Mouse (Mus musculus): ENCODE results near the gene Cnpy2. TPM values are rescaled to one million over a fixed set of nuclear protein-coding genes. Genes with fewer than 3 reads are reported as not detected.
A peak's percentile ranks its signal among the peaks of the same experiment; 100 is the strongest.
"Not testable (repeated sequence)": the region's sequence is repeated elsewhere in the genome, so short reads cannot be mapped to it uniquely, and the experiment has no call there.

The Cnpy2 gene
- polyA plus RNA-seq (2015; fragmentation: Nextera tagmentation; extraction: Ambion mirVana), result 390 and 394 TPM in 2 replicates

- under 1% methylated on average over 40 of the region's 40 CpGs for WGBS
- Histone ChIP-seq H3K9me3 (no peaks in the 10 kb centered on the region), H3K4me3 (peak within 1 kb of the TSS; percentile 91), H3K9ac (peak within 1 kb of the TSS; percentile 98), H3K4me1 (peaks cover 19% of the 10 kb centered on the region), H3K27me3 (no peaks in the 10 kb centered on the region), H3K4me2 (replicated peaks) (peak within 1 kb of the TSS; percentile 94), H3K27ac (peak within 1 kb of the TSS; percentile 98), H3K36me3 (peaks cover 66% of the 10 kb centered on the region)
- ATAC-seq (ENCODE audit: low FRiP score, low read depth), result peak; percentile 95
Observed at GRCm38 (mm10) chr10:128322141-128323108, at the start of gene Cnpy2. Gene Cnpy2, plus strand, starts transcription at chr10:128322459.

GRCm38 (mm10) chr10:128272819-128273439 is 49.3 kb upstream of the Cnpy2 start:
- H3K27me3 ChIP-seq; H3K4me1 ChIP-seq; H3K4me2 ChIP-seq (replicated peaks); H3K9me3 ChIP-seq; H3K27ac ChIP-seq; H3K9ac ChIP-seq; H3K4me3 ChIP-seq; ATAC-seq (ENCODE audit: low FRiP score, low read depth); H3K36me3 ChIP-seq: not testable (repeated sequence)
- WGBS, result 85% methylated on average over 5 of the region's 7 CpGs

GRCm38 (mm10) chr10:128275374-128275773 is 46.9 kb upstream of the Cnpy2 start:
- H3K9me3 ChIP-seq; H3K27ac ChIP-seq; H3K4me3 ChIP-seq; H3K27me3 ChIP-seq; ATAC-seq (ENCODE audit: low FRiP score, low read depth); H3K9ac ChIP-seq; H3K4me2 ChIP-seq (replicated peaks); H3K4me1 ChIP-seq: not testable (repeated sequence)
- H3K36me3 ChIP-seq, result peaks cover 21% of the 10 kb centered on the region
- WGBS, result 96% methylated on average over 1 of the region's 1 CpGs

- Histone ChIP-seq H3K4me2 (replicated peaks) (no peak overlapping the region), H3K27me3 (no peaks in the 10 kb centered on the region), H3K36me3 (peaks cover 45% of the 10 kb centered on the region), H3K4me1 (no peaks in the 10 kb centered on the region), H3K4me3 (no peak overlapping the region), H3K27ac (no peak overlapping the region), H3K9me3 (no peaks in the 10 kb centered on the region), H3K9ac (no peak overlapping the region)
- ATAC-seq (ENCODE audit: low FRiP score, low read depth), result no peak
- WGBS, result 60% methylated on average over 6 of the region's 6 CpGs
Observed at GRCm38 (mm10) chr10:128278158-128278557, 44.1 kb upstream of the Cnpy2 start.

- Histone ChIP-seq H3K36me3 (peaks cover 67% of the 10 kb centered on the region), H3K27me3 (no peaks in the 10 kb centered on the region), H3K9me3 (no peaks in the 10 kb centered on the region), H3K4me3 (no peak overlapping the region), H3K4me2 (replicated peaks) (no peak overlapping the region), H3K27ac (no peak overlapping the region), H3K4me1 (no peaks in the 10 kb centered on the region), H3K9ac (no peak overlapping the region)
- 89% methylated on average over 6 of the region's 6 CpGs for WGBS
- no peak for ATAC-seq (ENCODE audit: low FRiP score, low read depth)
Observed at GRCm38 (mm10) chr10:128280943-128281342, 41.3 kb upstream of the Cnpy2 start.

GRCm38 (mm10) chr10:128281682-128282081 is 40.6 kb upstream of the Cnpy2 start:
- no peak overlapping the region for H3K27ac ChIP-seq
- H3K4me3 ChIP-seq, result no peak overlapping the region
- peaks cover 70% of the 10 kb centered on the region for H3K36me3 ChIP-seq
- no peaks in the 10 kb centered on the region for H3K4me1 ChIP-seq
- H3K27me3 ChIP-seq, result no peaks in the 10 kb centered on the region
- 91% methylated on average over 14 of the region's 14 CpGs for WGBS
- no peaks in the 10 kb centered on the region for H3K9me3 ChIP-seq
- H3K9ac ChIP-seq, result no peak overlapping the region
- ATAC-seq (ENCODE audit: low FRiP score, low read depth), result no peak
- H3K4me2 ChIP-seq (replicated peaks), result no peak overlapping the region

- no peak for ATAC-seq (ENCODE audit: low FRiP score, low read depth)
- WGBS, result 90% methylated on average over 20 of the region's 20 CpGs
- Histone ChIP-seq H3K4me2 (replicated peaks) (no peak overlapping the region), H3K9ac (no peak overlapping the region), H3K4me3 (no peak overlapping the region), H3K4me1 (no peaks in the 10 kb centered on the region), H3K27me3 (no peaks in the 10 kb centered on the region), H3K9me3 (no peaks in the 10 kb centered on the region), H3K27ac (no peak overlapping the region), H3K36me3 (peaks cover 69% of the 10 kb centered on the region)
Observed at GRCm38 (mm10) chr10:128282886-128283450, 39.3 kb upstream of the Cnpy2 start.

GRCm38 (mm10) chr10:128283604-128284579 is 38.4 kb upstream of the Cnpy2 start:
- no peak; the same call in 1 of the 2 replicates for ATAC-seq (ENCODE audit: low FRiP score, low read depth)
- no peak overlapping the region for H3K4me2 ChIP-seq (replicated peaks)
- no peaks in the 10 kb centered on the region for H3K27me3 ChIP-seq
- no peaks in the 10 kb centered on the region for H3K9me3 ChIP-seq
- H3K9ac ChIP-seq, result no peak overlapping the region
- no peak overlapping the region for H3K4me3 ChIP-seq
- peaks cover 70% of the 10 kb centered on the region for H3K36me3 ChIP-seq
- H3K4me1 ChIP-seq, result no peaks in the 10 kb centered on the region
- H3K27ac ChIP-seq, result no peak overlapping the region
- WGBS, result 63% methylated on average over 31 of the region's 31 CpGs

GRCm38 (mm10) chr10:128290594-128290993 is 31.7 kb upstream of the Cnpy2 start:
- H3K36me3 ChIP-seq, result peaks cover 52% of the 10 kb centered on the region
- not testable (repeated sequence) for H3K27me3 ChIP-seq; H3K9me3 ChIP-seq; H3K4me1 ChIP-seq; H3K27ac ChIP-seq; H3K4me3 ChIP-seq; H3K4me2 ChIP-seq (replicated peaks); ATAC-seq (ENCODE audit: low FRiP score, low read depth); H3K9ac ChIP-seq
- 50% methylated on average over 1 of the region's 1 CpGs for WGBS

GRCm38 (mm10) chr10:128296370-128297090 is 25.7 kb upstream of the Cnpy2 start:
- ATAC-seq (ENCODE audit: low FRiP score, low read depth), result no peak
- Histone ChIP-seq H3K4me3 (no peak overlapping the region), H3K36me3 (peaks cover 10% of the 10 kb centered on the region), H3K9ac (peak overlapping the region; percentile 35; the same call in 1 of the 2 replicates), H3K27ac (no peak overlapping the region), H3K9me3 (no peaks in the 10 kb centered on the region), H3K4me2 (replicated peaks) (no peak overlapping the region), H3K27me3 (no peaks in the 10 kb centered on the region), H3K4me1 (peaks cover 11% of the 10 kb centered on the region; the same call in 1 of the 2 replicates)
- 78% methylated on average over 13 of the region's 13 CpGs for WGBS

GRCm38 (mm10) chr10:128297221-128297620 is 25.0 kb upstream of the Cnpy2 start:
- H3K4me2 ChIP-seq (replicated peaks), result peak overlapping the region; percentile 3; the same call in 1 of the 2 replicates
- no peaks in the 10 kb centered on the region for H3K27me3 ChIP-seq
- no peaks in the 10 kb centered on the region for H3K9me3 ChIP-seq
- no peak for ATAC-seq (ENCODE audit: low FRiP score, low read depth)
- H3K9ac ChIP-seq, result peak overlapping the region; percentile 25; the same call in 1 of the 2 replicates
- peaks cover 12% of the 10 kb centered on the region for H3K4me1 ChIP-seq
- peaks cover 4% of the 10 kb centered on the region; the same call in 1 of the 2 replicates for H3K36me3 ChIP-seq
- WGBS, result 65% methylated on average over 4 of the region's 4 CpGs
- peak overlapping the region; percentile 22; the same call in 1 of the 2 replicates for H3K27ac ChIP-seq
- H3K4me3 ChIP-seq, result no peak overlapping the region

Measured in limb, embryonic 13.5 days (tissue).